Mouse (Mus musculus) kidney, adult 2 months (tissue): ENCODE data around the gene Vgll2. TPM values are rescaled to one million over a fixed set of nuclear protein-coding genes. Genes with fewer than 3 reads are reported as not detected.

Source experiments
- DNase-seq: peaks from one replicate; pipeline ENCODE4 v3.0.0; 2021
- H3K27ac ChIP-seq: fragments of 200-500 bp; 2 replicates; pipeline ENCODE4 v1.5.1; 2012; ENCODE audit warnings: low read depth, low read length, control low read depth, inconsistent platforms; ENCODE audit not compliant: insufficient read depth
- H3K27me3 ChIP-seq: fragments of 200-500 bp; replicated peaks from 2 replicates; pipeline ENCODE4 v1.6.1; 2012; ENCODE audit warnings: mild to moderate bottlenecking, moderate library complexity, low read length, inconsistent platforms; ENCODE audit not compliant: control insufficient read depth, insufficient read depth
- H3K36me3 ChIP-seq: fragments of 200-500 bp; 2 replicates; pipeline ENCODE4 v1.6.1; 2012; ENCODE audit warnings: mild to moderate bottlenecking, moderate library complexity, low read length, inconsistent platforms; ENCODE audit not compliant: control insufficient read depth, insufficient read depth
- H3K4me1 ChIP-seq: fragments of 200-500 bp; 2 replicates; pipeline ENCODE4 v1.6.1; 2011; ENCODE audit warnings: low read length; ENCODE audit not compliant: control insufficient read depth, insufficient read depth
- H3K4me3 ChIP-seq: fragments of 200-500 bp; 2 replicates; pipeline ENCODE4 v1.5.1; 2011; ENCODE audit warnings: mild to moderate bottlenecking, low read depth, low read length, control low read depth; ENCODE audit not compliant: insufficient read depth
- CTCF ChIP-seq: fragments of 200-500 bp; conservative IDR thresholded peaks from 2 replicates; pipeline ENCODE4 v1.5.1; 2011; ENCODE audit warnings: low read depth, mild to moderate bottlenecking, control low read depth, low read length, moderate library complexity, mixed read lengths; ENCODE audit not compliant: insufficient read depth, insufficient read length
- POLR2A ChIP-seq: fragments of 200-500 bp; IDR thresholded peaks from one replicate; pipeline ENCODE4 v1.6.1; 2011; ENCODE audit warnings: low read depth, low read length, control low read depth
- WGBS: fragments of 180-500 bp; shearing (Covaris S2); methylation state at CpG from one replicate; pipeline ENCODE4 v1.1.7; 2018; 5-methylcytosine and 5-hydroxymethylcytosine counted together
- polyA plus RNA-seq: library from polyadenylated mRNA; depleted of rRNA; stranded (reverse); fragments of >200 nt; gene quantifications from 2 replicates; pipeline ENCODE4 v1.2.3, GENCODE M21; 2012; rRNA removed

Vgll2 gene
- polyA plus RNA-seq = 1.8 TPM in 1 of 2 replicates, not detected in the other

GRCm38 (mm10) chr10:52022413-52023212, at the start of gene Vgll2:
Gene Vgll2 (plus strand): TSS chr10:52022502.
- under 1% methylated on average over 60 of the region's 60 CpGs for WGBS
- Histone ChIP-seq H3K27ac (no peak within 1 kb of the TSS), H3K4me3 (peak within 1 kb of the TSS; percentile 25; the same call in 1 of the 2 replicates), H3K4me1 (no peaks in the 10 kb centered on the region), H3K27me3 (peaks cover 7% of the 10 kb centered on the region), H3K36me3 (no peaks in the 10 kb centered on the region)
- no peak for TF ChIP-seq CTCF
- no peak for TF ChIP-seq POLR2A
- peak; percentile 11 for DNase-seq

- no peaks in the 10 kb centered on the region for H3K4me1 ChIP-seq
- WGBS = 75% methylated on average over 4 of the region's 4 CpGs
- H3K4me3 ChIP-seq = no peak overlapping the region
- no peaks in the 10 kb centered on the region for H3K27me3 ChIP-seq
- H3K36me3 ChIP-seq = no peaks in the 10 kb centered on the region
- TF ChIP-seq POLR2A (no peak), CTCF (no peak)
- DNase-seq = no peak
- H3K27ac ChIP-seq = no peak overlapping the region
Observed at GRCm38 (mm10) chr10:51975137-51975536, 47.2 kb upstream of the Vgll2 start.

- no peaks in the 10 kb centered on the region for H3K4me1 ChIP-seq
- no peak overlapping the region for H3K27ac ChIP-seq
- H3K36me3 ChIP-seq = no peaks in the 10 kb centered on the region
- H3K4me3 ChIP-seq = no peak overlapping the region
- H3K27me3 ChIP-seq = no peaks in the 10 kb centered on the region
- 67% methylated on average over 3 of the region's 3 CpGs for WGBS
- no peak for TF ChIP-seq CTCF
- no peak for TF ChIP-seq POLR2A
- no peak for DNase-seq
Observed at GRCm38 (mm10) chr10:51975587-51975986, 46.7 kb upstream of the Vgll2 start.

- WGBS = 71% methylated on average over 6 of the region's 6 CpGs
- H3K4me1 ChIP-seq = no peaks in the 10 kb centered on the region
- TF ChIP-seq POLR2A = no peak
- no peak for TF ChIP-seq CTCF
- no peak overlapping the region for H3K27ac ChIP-seq
- no peaks in the 10 kb centered on the region for H3K36me3 ChIP-seq
- H3K4me3 ChIP-seq = no peak overlapping the region
- no peak for DNase-seq
- no peaks in the 10 kb centered on the region for H3K27me3 ChIP-seq
Observed at GRCm38 (mm10) chr10:51981651-51982050, 40.7 kb upstream of the Vgll2 start.

- no peaks in the 10 kb centered on the region for H3K27me3 ChIP-seq
- no peak for TF ChIP-seq CTCF
- no peak for DNase-seq
- H3K27ac ChIP-seq = no peak overlapping the region
- no peaks in the 10 kb centered on the region for H3K36me3 ChIP-seq
- H3K4me3 ChIP-seq = no peak overlapping the region
- 79% methylated on average over 6 of the region's 6 CpGs for WGBS
- no peaks in the 10 kb centered on the region for H3K4me1 ChIP-seq
Observed at GRCm38 (mm10) chr10:51982395-51982794, 39.9 kb upstream of the Vgll2 start.

GRCm38 (mm10) chr10:52018471-52018870, 3.8 kb upstream of the Vgll2 start:
- TF ChIP-seq CTCF (no peak), POLR2A (no peak)
- Histone ChIP-seq H3K36me3 (no peaks in the 10 kb centered on the region), H3K4me3 (no peak overlapping the region), H3K27me3 (peaks cover 4% of the 10 kb centered on the region), H3K4me1 (no peaks in the 10 kb centered on the region), H3K27ac (no peak overlapping the region)
- no peak for DNase-seq
- WGBS = 67% methylated on average over 1 of the region's 1 CpGs

- Histone ChIP-seq H3K4me3 (no peak overlapping the region), H3K27me3 (peaks cover 7% of the 10 kb centered on the region), H3K4me1 (no peaks in the 10 kb centered on the region), H3K36me3 (no peaks in the 10 kb centered on the region), H3K27ac (no peak overlapping the region)
- WGBS = 1% methylated on average over 9 of the region's 9 CpGs
- TF ChIP-seq CTCF (no peak), POLR2A (no peak)
- no peak for DNase-seq
Observed at GRCm38 (mm10) chr10:52021231-52021630, 1.1 kb upstream of the Vgll2 start.
